Mouse (Mus musculus): ENCODE results near the gene Usp40.

Gene Usp40

DNA sequence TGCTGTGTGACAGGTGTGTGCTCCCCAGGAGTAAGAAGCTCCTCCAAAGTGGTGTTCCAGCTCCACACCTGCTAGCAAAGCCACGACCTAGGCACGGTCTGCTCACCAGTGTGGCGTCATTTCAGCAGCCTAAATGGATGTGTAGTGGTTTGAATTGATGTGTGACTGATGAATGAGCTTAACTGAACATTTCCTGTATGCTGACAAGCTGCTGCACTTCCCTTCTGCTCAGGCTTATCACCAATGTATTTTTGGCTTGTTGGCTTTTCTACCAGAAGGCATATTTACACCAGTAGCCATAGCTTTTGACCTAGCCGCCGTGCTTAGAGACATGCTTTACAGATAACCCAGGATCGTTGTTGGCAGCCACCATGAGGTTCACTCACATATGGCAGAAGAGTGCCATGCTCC, 60.7 kb downstream of the Usp40 start:
- DNase-seq (ENCODE audit: low spot score in 2 of 2): no peak

DNA sequence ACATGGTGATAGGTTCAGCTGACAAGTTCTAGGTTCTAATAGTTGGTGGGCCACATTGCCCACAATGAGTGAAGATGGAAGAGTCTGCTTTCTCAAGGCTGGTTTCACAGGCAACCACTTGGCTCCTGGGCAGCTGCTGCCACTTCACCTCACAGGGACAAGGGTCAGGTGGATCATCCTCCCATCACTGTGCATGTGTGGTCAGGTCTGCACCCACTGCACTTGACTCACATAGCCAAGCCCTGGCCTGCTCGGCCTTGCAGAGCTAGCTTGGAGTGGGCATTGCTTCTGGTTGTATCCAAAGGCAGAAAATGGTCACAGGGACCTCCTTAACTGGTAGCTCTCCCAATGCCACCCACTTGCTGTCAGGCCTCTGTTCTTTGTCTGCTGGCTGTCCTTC, 66.6 kb downstream of the Usp40 start:
- DNase-seq (ENCODE audit: low spot score in 2 of 2): no peak

- no peak for DNase-seq (ENCODE audit: low spot score in 2 of 2)
Observed at GRCm38 (mm10) chr1:87936516-87936915, 71.8 kb downstream of the Usp40 start.

DNA sequence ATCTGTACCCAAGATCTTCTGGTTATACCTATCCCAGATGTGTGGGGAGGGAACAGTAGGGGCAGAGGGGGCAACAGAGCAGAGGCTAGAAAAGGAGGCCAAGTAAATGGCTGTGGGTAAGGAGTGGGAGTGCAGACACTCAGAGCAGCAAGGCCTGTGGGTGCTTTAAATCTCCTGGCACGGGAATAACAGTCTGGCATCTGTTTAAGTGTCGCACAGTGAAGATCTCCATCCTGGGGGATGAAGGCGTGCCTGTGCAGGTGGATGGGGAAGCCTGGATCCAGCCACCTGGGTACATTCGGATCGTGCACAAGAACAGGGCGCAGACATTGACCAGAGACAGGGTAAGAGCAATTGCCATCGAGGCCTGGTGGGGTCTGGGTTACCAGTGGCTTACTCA, 72.3 kb downstream of the Usp40 start:
- DNase-seq (ENCODE audit: low spot score in 2 of 2): no peak

DNA sequence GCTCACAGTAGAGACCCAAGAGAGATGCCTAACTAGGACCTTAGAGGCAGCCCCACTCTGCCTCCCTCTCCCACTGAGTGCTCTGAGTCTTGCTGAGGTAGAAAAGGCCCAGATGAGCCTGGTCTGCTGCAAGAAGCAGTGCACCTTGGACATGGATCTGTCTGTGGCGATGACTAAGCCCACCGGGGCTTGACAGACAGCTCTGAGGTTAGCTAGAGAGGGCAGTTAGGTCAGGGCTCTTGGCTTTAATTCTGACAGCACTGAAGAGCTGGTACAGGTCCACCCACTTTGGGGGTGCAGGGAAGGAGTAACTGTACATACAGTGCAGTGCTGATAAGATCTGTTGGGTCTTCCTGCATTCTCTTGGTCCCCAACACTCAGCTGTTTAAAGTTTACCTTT, 72.8 kb downstream of the Usp40 start:
- DNase-seq (ENCODE audit: low spot score in 2 of 2): no peak

DNA sequence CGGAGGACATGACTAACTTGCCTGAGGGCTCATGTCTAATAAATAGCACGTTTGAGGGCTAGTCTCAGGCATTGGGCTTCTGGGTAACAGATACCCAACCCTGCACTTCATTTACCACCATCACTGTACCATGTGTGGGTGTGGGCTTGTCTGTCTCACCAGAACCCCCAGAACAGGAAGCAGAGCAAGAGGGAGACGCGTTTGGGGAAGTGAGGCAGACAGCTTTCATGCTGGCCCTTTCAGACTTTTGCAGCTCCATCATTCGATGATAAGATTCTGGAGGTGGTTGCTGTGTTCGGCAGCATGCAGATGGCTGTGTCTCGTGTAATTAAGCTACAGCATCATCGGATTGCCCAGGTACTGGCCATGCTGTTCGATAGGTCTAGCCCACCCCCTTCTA, 73.3 kb downstream of the Usp40 start:
- no peak for DNase-seq (ENCODE audit: low spot score in 2 of 2)

GRCm38 (mm10) chr1:87933051-87933450, 75.3 kb downstream of the Usp40 start:
- DNase-seq (ENCODE audit: low spot score in 2 of 2): no peak

DNA sequence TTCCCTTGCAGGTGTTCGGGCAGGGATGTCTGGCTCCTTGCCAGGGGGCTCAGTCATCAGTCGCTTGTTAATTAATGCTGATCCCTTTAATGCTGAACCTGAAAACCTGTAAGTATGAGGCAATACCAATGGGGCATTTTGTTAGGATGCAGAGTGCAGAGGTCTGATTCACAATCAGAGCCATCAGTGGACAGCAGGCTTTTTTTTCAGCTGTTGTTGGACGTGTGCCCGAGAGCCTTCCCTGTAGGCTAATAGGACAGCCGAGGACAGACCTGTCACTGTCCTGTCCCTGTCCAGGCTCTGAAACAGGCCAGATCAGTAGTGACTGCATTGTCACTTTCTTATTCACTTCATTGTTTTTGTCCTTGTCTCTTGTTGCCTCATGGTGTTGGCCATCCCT, 78.6 kb downstream of the Usp40 start:
- no peak for DNase-seq (ENCODE audit: low spot score in 2 of 2)

- no peak for DNase-seq (ENCODE audit: low spot score in 2 of 2)
Observed at GRCm38 (mm10) chr1:87924888-87925287, 83.5 kb downstream of the Usp40 start.

DNA sequence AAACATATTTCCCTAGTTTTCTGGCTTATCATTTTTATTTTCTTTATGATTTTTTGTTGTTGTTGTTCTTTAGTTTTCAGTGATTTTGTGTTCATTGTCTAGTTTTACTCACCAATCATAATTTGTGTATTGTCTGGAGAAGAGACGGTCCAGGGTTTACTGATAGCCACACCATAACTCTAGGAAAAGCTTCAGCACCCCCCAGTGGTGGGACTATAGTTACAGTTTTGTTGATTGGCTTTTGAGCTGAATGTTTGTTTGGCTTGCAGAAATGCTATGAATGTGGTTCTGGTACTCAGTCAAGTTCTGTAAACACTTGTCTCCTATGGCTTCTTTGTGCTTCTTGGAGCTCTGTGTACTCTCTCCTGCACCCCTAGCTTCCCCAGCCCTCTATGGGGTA, 85.7 kb downstream of the Usp40 start:
- DNase-seq (ENCODE audit: low spot score in 2 of 2): no peak

DNA sequence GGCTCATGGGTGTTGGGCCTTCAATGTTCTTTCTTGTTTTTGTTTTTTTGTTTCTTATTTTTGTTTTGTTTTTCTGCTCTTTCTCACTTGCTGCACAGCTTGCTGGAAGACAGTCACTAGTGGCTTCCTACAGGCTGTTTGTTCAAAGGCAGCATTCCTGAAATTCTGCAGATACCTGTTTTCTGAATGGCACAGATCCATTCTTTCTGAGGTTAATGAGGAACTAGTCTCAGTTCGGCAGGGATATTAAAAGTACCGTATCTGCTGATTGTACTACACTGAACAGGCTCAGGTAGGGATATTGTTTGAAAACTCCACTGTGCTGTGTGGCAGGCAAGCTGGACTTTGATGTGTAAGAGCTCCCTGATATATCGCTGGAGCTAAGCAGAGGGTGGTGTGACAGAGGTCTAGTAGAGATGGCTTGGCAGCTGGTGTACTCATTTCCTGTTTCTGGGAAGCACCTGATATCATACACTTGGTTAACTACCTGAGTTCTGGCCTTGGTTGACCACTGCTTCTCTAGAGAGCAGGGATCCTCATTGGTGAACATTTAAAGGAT, 88.2 kb downstream of the Usp40 start:
- DNase-seq (ENCODE audit: low spot score in 2 of 2): no peak

GRCm38 (mm10) chr1:87918061-87918460, 90.3 kb downstream of the Usp40 start:
- no peak for DNase-seq (ENCODE audit: low spot score in 2 of 2)

DNA sequence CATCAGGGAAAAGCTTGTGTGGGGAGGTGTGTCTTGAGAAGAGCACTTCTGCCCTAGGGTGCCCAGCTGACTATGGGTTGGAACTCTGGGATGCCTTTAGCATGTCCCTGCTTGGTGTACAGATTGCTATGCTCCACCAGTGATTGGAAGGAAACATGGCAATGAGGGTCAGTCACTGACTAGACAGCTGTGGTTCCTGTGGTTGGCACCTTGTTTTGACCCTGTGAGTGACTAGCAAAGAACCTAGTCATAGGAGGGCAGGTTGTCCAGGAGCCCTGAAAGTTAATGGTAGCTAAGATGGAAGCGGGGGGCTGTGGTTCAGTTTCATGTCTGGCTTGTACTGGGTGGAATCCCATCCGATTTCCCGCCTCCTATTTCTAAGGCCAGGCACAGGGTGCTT, 91.0 kb downstream of the Usp40 start:
- no peak for DNase-seq (ENCODE audit: low spot score in 2 of 2)

GRCm38 (mm10) chr1:87913356-87913755, 95.0 kb downstream of the Usp40 start:
- no peak for DNase-seq (ENCODE audit: low spot score in 2 of 2)

- no peak for DNase-seq (ENCODE audit: low spot score in 2 of 2)
Observed at GRCm38 (mm10) chr1:87910428-87910827, 97.9 kb downstream of the Usp40 start.

DNA sequence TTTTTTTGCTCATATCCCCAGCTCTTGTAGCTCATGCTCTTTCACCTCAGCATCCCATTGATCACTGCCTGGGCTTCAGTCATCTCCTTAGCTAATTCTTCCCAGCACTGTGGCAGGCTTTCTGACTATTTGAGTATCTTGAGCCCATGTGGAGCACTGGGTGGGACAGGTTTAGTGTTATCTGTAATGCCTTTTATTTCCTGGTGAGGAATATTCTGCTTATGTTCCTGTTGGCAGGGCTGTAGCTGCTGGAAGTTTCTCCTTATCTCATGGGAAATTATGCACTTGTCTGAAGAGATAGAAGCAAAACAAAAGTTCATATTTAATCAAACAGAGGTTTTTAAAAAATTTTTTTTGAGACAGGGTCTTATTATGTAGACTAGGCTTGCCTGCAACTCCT, 98.8 kb downstream of the Usp40 start:
- no peak for DNase-seq (ENCODE audit: low spot score in 2 of 2)

DNA sequence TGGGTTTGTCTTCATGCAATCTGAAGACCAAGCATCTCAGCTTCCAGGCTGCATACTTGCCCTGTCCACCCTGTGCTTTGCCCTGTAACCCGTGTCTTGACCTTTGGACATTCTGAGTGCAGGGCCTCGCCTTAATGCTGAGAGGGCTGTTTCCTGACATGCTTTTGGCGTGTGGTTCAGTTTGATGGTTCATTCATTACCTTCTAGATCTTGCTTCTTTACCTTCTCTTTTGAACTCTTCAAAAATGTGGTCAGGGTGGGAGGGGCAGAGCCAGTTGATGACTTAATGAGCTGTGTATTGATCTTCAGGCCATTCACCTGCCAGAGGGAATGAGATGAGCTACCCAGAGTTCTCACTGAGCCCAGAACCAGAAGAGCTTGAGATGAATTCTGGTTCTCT, 99.6 kb downstream of the Usp40 start:
- DNase-seq (ENCODE audit: low spot score in 2 of 2): no peak

DNA sequence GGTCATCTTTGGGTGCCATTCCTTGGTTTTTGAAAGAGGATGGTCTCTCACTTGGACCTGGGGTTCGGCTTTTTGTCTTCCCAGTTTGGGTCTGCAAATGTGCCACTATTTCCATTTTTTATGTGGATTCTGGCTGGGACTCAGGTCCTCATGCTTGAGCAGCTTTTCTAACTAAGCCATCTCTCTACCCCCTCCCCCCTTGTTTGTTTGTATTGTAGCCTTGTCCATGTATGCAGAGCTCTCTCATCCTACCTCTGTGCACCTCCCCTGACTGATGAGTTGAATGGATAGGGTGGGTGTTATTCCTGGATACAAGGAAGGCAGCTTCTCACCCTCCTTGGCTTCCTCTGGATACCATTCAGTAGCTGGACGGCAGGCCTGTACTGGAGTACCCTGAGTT, 100.3 kb downstream of the Usp40 start:
- DNase-seq (ENCODE audit: low spot score in 2 of 2): no peak

DNA sequence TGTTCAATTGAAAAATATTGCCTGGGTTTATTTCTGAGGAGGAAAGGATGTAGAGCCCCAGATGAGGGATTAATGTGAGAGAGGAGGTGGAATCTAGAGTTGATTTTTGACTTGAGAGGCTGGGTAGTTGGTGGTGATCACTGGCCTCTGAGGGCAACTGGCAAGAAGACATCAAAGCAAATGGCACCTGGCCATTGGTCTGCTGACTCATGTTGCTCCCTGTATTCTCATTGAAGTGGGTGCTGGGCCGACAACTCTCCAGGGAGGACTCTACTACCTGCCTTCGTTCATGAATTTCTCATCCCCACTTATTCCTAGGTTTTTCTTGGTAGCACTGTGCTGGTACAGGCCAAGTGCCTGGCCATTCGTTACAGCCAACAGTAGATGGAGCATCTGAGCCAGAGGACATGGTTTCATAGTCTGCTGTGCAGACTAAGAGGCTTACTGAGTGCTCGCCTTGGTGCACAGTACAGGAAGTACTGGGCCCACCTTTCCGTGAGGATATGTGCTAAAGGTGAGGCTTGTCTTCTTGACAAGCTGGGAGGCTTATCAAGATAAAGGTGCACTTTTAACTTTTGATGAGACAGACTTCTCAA, 101.9 kb downstream of the Usp40 start:
- no peak for DNase-seq (ENCODE audit: low spot score in 2 of 2)

DNA sequence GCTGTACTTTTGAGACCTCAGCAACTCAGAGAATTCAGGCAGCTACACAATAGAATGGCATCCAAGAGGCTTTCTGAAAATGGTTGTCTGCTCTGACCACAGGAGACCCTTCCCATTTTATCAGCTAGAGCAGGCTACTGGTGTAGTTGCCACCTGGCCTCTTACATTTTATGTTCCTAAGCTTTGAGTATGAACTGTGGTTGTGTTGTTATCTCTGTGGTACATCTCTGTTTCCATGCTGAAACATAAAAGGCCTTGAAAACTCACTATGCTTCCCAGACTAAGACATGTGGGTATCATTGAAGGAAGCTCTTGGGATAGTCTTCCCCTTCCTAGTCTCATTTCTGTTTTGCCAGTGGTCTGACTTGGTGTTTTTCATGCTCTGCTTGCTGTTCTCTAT, 106.2 kb downstream of the Usp40 start:
- no peak for DNase-seq (ENCODE audit: low spot score in 2 of 2)

DNA sequence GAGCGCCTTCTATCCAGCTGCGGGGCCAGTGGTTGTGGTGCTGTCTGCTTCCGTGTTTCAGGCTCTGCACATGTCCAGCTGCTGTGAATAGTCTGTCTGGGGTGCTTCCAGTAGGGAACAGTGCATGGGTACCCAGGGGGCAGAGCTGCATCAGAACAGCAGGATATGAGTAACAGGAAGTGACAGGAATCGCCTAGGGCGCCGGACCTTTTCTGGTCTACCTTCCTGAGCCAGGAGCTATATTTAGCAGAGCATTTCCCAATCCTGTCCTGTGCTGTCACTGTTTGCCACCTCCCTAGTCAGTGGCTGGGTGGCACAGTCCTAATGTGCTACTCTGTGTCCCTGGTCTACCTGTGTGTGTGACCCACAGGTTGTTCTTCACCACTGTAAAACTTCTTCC, 107.4 kb downstream of the Usp40 start:
- DNase-seq (ENCODE audit: low spot score in 2 of 2): no peak

- DNase-seq (ENCODE audit: low spot score in 2 of 2): no peak
Observed at GRCm38 (mm10) chr1:87899701-87900100, 108.7 kb downstream of the Usp40 start.

- no peak for DNase-seq (ENCODE audit: low spot score in 2 of 2)
Observed at GRCm38 (mm10) chr1:87896921-87897320, 111.4 kb downstream of the Usp40 start.
